Comparison of ENCODE assay signal across 12 mouse cellular contexts in genomic region chr19:4624006-4624405, GRCm38 (mm10). TPM values are rescaled to one million over a fixed set of nuclear protein-coding genes. Genes with fewer than 3 reads are reported as not detected.
DNase-seq lines count a peak whose midpoint lies in the region; ATAC-seq and TF ChIP-seq lines count a peak whose summit lies in the region.
"Had no signal": no experiment of that assay in that cellular context is flagged by ENCODE, and none has a peak within 500 bp of the region (broad histone marks: within the 10 kb centered on the region; RNA-seq: fewer than 3 reads in every experiment).

No protein-coding gene starts in this region.

- no peaks in the 10 kb centered on the region for H3K9me3 ChIP-seq in heart, embryonic 12.5 days (replicated peaks)
- H3K9me3 ChIP-seq in lung, embryonic 14.5 days (ENCODE audit: low read depth, low read length) = no peaks in the 10 kb centered on the region
- no peaks in the 10 kb centered on the region for H3K9me3 ChIP-seq in forebrain, embryonic 13.5 days (replicated peaks)
- no peaks in the 10 kb centered on the region for H3K9me3 ChIP-seq in liver, embryonic 15.5 days (replicated peaks)
- no peaks in the 10 kb centered on the region for H3K9me3 ChIP-seq in kidney, embryonic 15.5 days (replicated peaks)

- TF ChIP-seq CTCF in lung, embryonic 14.5 days (IDR thresholded peaks at IDR 0.05; ENCODE audit: low read depth) = no peak

- no peak overlapping the region for H3K27ac ChIP-seq in heart, embryonic 12.5 days (ENCODE audit: poor library complexity, severe bottlenecking)
- no peak overlapping the region for H3K27ac ChIP-seq in lung, embryonic 14.5 days (ENCODE audit: low read depth)
- no peak overlapping the region for H3K27ac ChIP-seq in forebrain, embryonic 13.5 days
- peak overlapping the region; percentile 89; the same call in 1 of the 2 replicates for H3K27ac ChIP-seq in liver, embryonic 15.5 days (replicated peaks)
- H3K27ac ChIP-seq in kidney, embryonic 15.5 days = no peak overlapping the region

- 92% methylated on average over 12 of the region's 12 CpGs for WGBS in heart, embryonic 12.5 days
- WGBS in lung, embryonic 14.5 days = 87% methylated on average over 12 of the region's 12 CpGs
- 95% methylated on average over 12 of the region's 12 CpGs for WGBS in forebrain, embryonic 13.5 days
- WGBS in liver, embryonic 15.5 days (ENCODE audit: insufficient replicate concordance) = 82% methylated on average over 12 of the region's 12 CpGs
- WGBS in kidney, embryonic 15.5 days = 91% methylated on average over 12 of the region's 12 CpGs

- no peak for ATAC-seq in heart, embryonic 12.5 days (ENCODE audit: insufficient number of reproducible peaks, low FRiP score)
- ATAC-seq in lung, embryonic 14.5 days (ENCODE audit: insufficient read depth) = no peak
- no peak for ATAC-seq in forebrain, embryonic 13.5 days
- ATAC-seq in liver, embryonic 15.5 days (ENCODE audit: insufficient read depth) = no peak
- ATAC-seq in kidney, embryonic 15.5 days (replicated peaks; ENCODE audit: low FRiP score) = no peak
- ATAC-seq in frontal cortex, adult (ENCODE audit: low TSS enrichment) = no peak

- no peak overlapping the region for H3K4me3 ChIP-seq in heart, embryonic 12.5 days
- H3K4me3 ChIP-seq in lung, embryonic 14.5 days (ENCODE audit: low read depth, low read length) = no peak overlapping the region
- 0 out of 2 replicates have a peak overlapping the region, but pooled peaks have one; percentile 92 for H3K4me3 ChIP-seq in forebrain, embryonic 13.5 days
- no peak overlapping the region; the same call in 1 of the 2 replicates for H3K4me3 ChIP-seq in liver, embryonic 15.5 days (replicated peaks)
- H3K4me3 ChIP-seq in kidney, embryonic 15.5 days (replicated peaks) = no peak overlapping the region

- peak overlapping the region; percentile 81; the same call in 1 of the 2 replicates for H3K4me2 ChIP-seq in heart, embryonic 12.5 days
- no peak overlapping the region for H3K4me2 ChIP-seq in lung, embryonic 14.5 days
- H3K4me2 ChIP-seq in forebrain, embryonic 13.5 days = peak overlapping the region; percentile 93; the same call in 1 of the 2 replicates
- peak overlapping the region; percentile 96 for H3K4me2 ChIP-seq in liver, embryonic 15.5 days
- H3K4me2 ChIP-seq in kidney, embryonic 15.5 days = no peak overlapping the region

- no peaks in the 10 kb centered on the region for H3K27me3 ChIP-seq in heart, embryonic 12.5 days (replicated peaks)
- H3K27me3 ChIP-seq in lung, embryonic 14.5 days (ENCODE audit: insufficient read depth, low read length) = no peaks in the 10 kb centered on the region
- no peaks in the 10 kb centered on the region for H3K27me3 ChIP-seq in forebrain, embryonic 13.5 days
- H3K27me3 ChIP-seq in liver, embryonic 15.5 days = no peaks in the 10 kb centered on the region
- H3K27me3 ChIP-seq in kidney, embryonic 15.5 days = no peaks in the 10 kb centered on the region

- no peak for DNase-seq in heart, postnatal 25 days (ENCODE audit: low spot score)
- DNase-seq in lung, embryonic 14.5 days = no peak
- no peak for DNase-seq in lung, postnatal 36 days
- DNase-seq: cerebellum, postnatal 14 days; gastrocnemius, postnatal 25 days; kidney, postnatal 4 days; lung, postnatal 10 days had no signal

- intact Hi-C loops in heart, postnatal 25 days (cut with DNase I) = loop anchor here (5.0 to 10.0 kb wide), 2 partner anchors 127 to 371 kb away; partner anchors contain the start of genes 2010003K11Rik and Npas4

- H3K36me3 ChIP-seq in heart, embryonic 12.5 days = peaks cover 40% of the 10 kb centered on the region
- peaks cover 37% of the 10 kb centered on the region; the same call in 1 of the 2 replicates for H3K36me3 ChIP-seq in lung, embryonic 14.5 days (ENCODE audit: insufficient read depth)
- peaks cover 41% of the 10 kb centered on the region for H3K36me3 ChIP-seq in forebrain, embryonic 13.5 days (ENCODE audit: poor library complexity, severe bottlenecking)
- peaks cover 47% of the 10 kb centered on the region for H3K36me3 ChIP-seq in liver, embryonic 15.5 days (replicated peaks)
- peaks cover 46% of the 10 kb centered on the region for H3K36me3 ChIP-seq in kidney, embryonic 15.5 days

- no peak overlapping the region for H3K9ac ChIP-seq in heart, embryonic 12.5 days
- peak overlapping the region; percentile 96; the same call in 1 of the 2 replicates for H3K9ac ChIP-seq in lung, embryonic 14.5 days
- H3K9ac ChIP-seq in forebrain, embryonic 13.5 days = no peak overlapping the region
- H3K9ac ChIP-seq in liver, embryonic 15.5 days = no peak overlapping the region
- H3K9ac ChIP-seq in kidney, embryonic 15.5 days = no peak overlapping the region

- peaks cover 22% of the 10 kb centered on the region for H3K4me1 ChIP-seq in heart, embryonic 12.5 days (replicated peaks)
- H3K4me1 ChIP-seq in lung, embryonic 14.5 days (ENCODE audit: insufficient read depth) = peaks cover 10% of the 10 kb centered on the region; the same call in 1 of the 2 replicates
- H3K4me1 ChIP-seq in forebrain, embryonic 13.5 days = peaks cover 36% of the 10 kb centered on the region
- peaks cover 39% of the 10 kb centered on the region for H3K4me1 ChIP-seq in liver, embryonic 15.5 days (replicated peaks)
- peaks cover 34% of the 10 kb centered on the region for H3K4me1 ChIP-seq in kidney, embryonic 15.5 days

RNA-seq across cellular contexts. Expression of gene Rce1, which starts 1.4 kb away (rescaled TPM):
- polyA plus RNA-seq in heart, embryonic 12.5 days (2016; fragmentation: Nextera tagmentation; extraction: Ambion mirVana) = 36.5 and 38.3 TPM in 2 replicates
- total RNA-seq in heart, postnatal 25 days (2021) = 10 to 100 TPM; 10.9 to 11.1 TPM
- 72.6 and 74.7 TPM in 2 replicates for polyA plus RNA-seq in lung, embryonic 14.5 days (2014; fragmentation: Nextera tagmentation; extraction: Ambion mirVana)
- 50.9 and 63.4 TPM in 2 replicates for polyA plus RNA-seq in forebrain, embryonic 13.5 days (2015; fragmentation: Nextera tagmentation; extraction: Ambion mirVana)
- polyA plus RNA-seq in liver, embryonic 15.5 days (2015; fragmentation: Nextera tagmentation; extraction: Ambion mirVana) = 24.1 and 25.3 TPM in 2 replicates
- polyA plus RNA-seq in kidney, embryonic 15.5 days (2015; fragmentation: Nextera tagmentation; extraction: Ambion mirVana) = 79.8 and 80.5 TPM in 2 replicates

RNA-seq across cellular contexts. Expression of gene Lrfn4, which starts 8.5 kb away (rescaled TPM):
- polyA plus RNA-seq in heart, embryonic 12.5 days (2016; fragmentation: Nextera tagmentation; extraction: Ambion mirVana) = 7.6 and 8.0 TPM in 2 replicates
- total RNA-seq in heart, postnatal 25 days (2021) = 10 to 100 TPM in 1 of 2 experiments, 1 to 10 TPM in 1; 9.5 to 10.5 TPM
- 10.0 and 10.1 TPM in 2 replicates for polyA plus RNA-seq in lung, embryonic 14.5 days (2014; fragmentation: Nextera tagmentation; extraction: Ambion mirVana)
- 7.5 and 7.9 TPM in 2 replicates for polyA plus RNA-seq in forebrain, embryonic 13.5 days (2015; fragmentation: Nextera tagmentation; extraction: Ambion mirVana)
- 0.43 and 0.46 TPM in 2 replicates for polyA plus RNA-seq in liver, embryonic 15.5 days (2015; fragmentation: Nextera tagmentation; extraction: Ambion mirVana)
- polyA plus RNA-seq in kidney, embryonic 15.5 days (2015; fragmentation: Nextera tagmentation; extraction: Ambion mirVana) = 6.6 and 7.7 TPM in 2 replicates

Comparison
In these comparisons a context has a peak if more than half of its experiments do, and no peak if none do; other contexts are left out.
1. H3K4me2 ChIP-seq: peak in heart, embryonic 12.5 days (single experiment), forebrain, embryonic 13.5 days (single experiment) and liver, embryonic 15.5 days (single experiment); none in lung, embryonic 14.5 days (single experiment) and kidney, embryonic 15.5 days (single experiment).